Mouse (Mus musculus) CH12.LX (cell line): ENCODE measurements around the gene Tnk1. TPM values are rescaled to one million over a fixed set of nuclear protein-coding genes. Genes with fewer than 3 reads are reported as not detected.

ENCODE experiments used
- DNase-seq: peaks from one replicate; pipeline ENCODE4 v3.0.0-alpha.2; 2013; ENCODE audit errors: extremely low read depth
- H3K27ac ChIP-seq: 2 replicates; pipeline ENCODE4 v1.5.1; 2012; ENCODE audit warnings: low read depth, mild to moderate bottlenecking, control low read depth, moderate library complexity; ENCODE audit not compliant: insufficient read depth
- H3K27me3 ChIP-seq: replicated peaks from 2 replicates; pipeline ENCODE3; 2012; ENCODE audit warnings: inconsistent platforms
- H3K36me3 ChIP-seq, 2 experiments: replicated peaks in 1 of 2; 2 replicates each; pipeline versions ENCODE3 to v1.6.1; 2012; ENCODE audit warnings: inconsistent platforms in 1 of 2, low read length in 1 of 2, mild to moderate bottlenecking in 1 of 2, mixed read lengths in 1 of 2, moderate library complexity in 1 of 2; ENCODE audit not compliant: control insufficient read depth in 1 of 2, insufficient read depth in 1 of 2
- H3K4me1 ChIP-seq, 2 experiments: 2 replicates each; pipeline ENCODE4 v1.6.1; 2012; ENCODE audit warnings: inconsistent platforms in 1 of 2, moderate library complexity in 1 of 2; ENCODE audit not compliant: insufficient read depth in 2 of 2, control insufficient read depth in 1 of 2
- H3K4me2 ChIP-seq: 2 replicates; pipeline ENCODE4 v1.6.1; 2012; ENCODE audit warnings: low read depth, mild to moderate bottlenecking, control low read depth; ENCODE audit not compliant: poor library complexity, insufficient read depth, severe bottlenecking
- H3K4me3 ChIP-seq, 3 experiments: fragments of 150-350 bp in 1 of 3; sonication (generic) in 1 of 3; replicated peaks in 1 of 3; 2 replicates each; pipeline versions ENCODE3 to v1.5.1; 2011 to 2012; ENCODE audit warnings: low read depth in 2 of 3, low read length in 2 of 3, mild to moderate bottlenecking in 2 of 3, moderate library complexity in 2 of 3, control low read depth in 1 of 3, improper control_type of control experiment in 1 of 3, inconsistent platforms in 1 of 3, mixed read lengths in 1 of 3; ENCODE audit not compliant: poor library complexity in 1 of 3
- H3K79me2 ChIP-seq: replicated peaks from 2 replicates; pipeline ENCODE4 v1.6.1; 2012; ENCODE audit warnings: mild to moderate bottlenecking, moderate library complexity; ENCODE audit not compliant: control insufficient read depth, poor library complexity, insufficient read depth, severe bottlenecking; ENCODE audit errors: extremely low read depth
- H3K9ac ChIP-seq: 2 replicates; pipeline ENCODE4 v1.6.1; 2012; ENCODE audit warnings: low read depth, mild to moderate bottlenecking, control low read depth, moderate library complexity; ENCODE audit not compliant: insufficient read depth
- H3K9me3 ChIP-seq: replicated peaks from 2 replicates; pipeline ENCODE3; 2012; ENCODE audit warnings: low read length, inconsistent platforms, mixed read lengths
- CHD2 ChIP-seq: IDR thresholded peaks from 2 replicates; pipeline ENCODE4 v1.6.1; 2011; ENCODE audit warnings: low read length, improper control_type of control experiment
- ELF1 ChIP-seq: IDR thresholded peaks from 2 replicates; pipeline ENCODE4 v1.6.1; 2014; ENCODE audit warnings: low read depth, mild to moderate bottlenecking, inconsistent platforms, low read length, improper control_type of control experiment
- EP300 ChIP-seq: IDR thresholded peaks from 2 replicates; pipeline ENCODE4 v1.6.1; 2011; ENCODE audit warnings: low read length, improper control_type of control experiment
- HCFC1 ChIP-seq: IDR thresholded peaks from 2 replicates; pipeline ENCODE4 v1.6.1; 2012; ENCODE audit warnings: low read depth, mild to moderate bottlenecking, inconsistent platforms, low read length, improper control_type of control experiment
- IRF4 ChIP-seq: IDR thresholded peaks from 2 replicates; pipeline ENCODE4 v1.6.1; 2014; ENCODE audit warnings: low read depth, mild to moderate bottlenecking, inconsistent platforms, low read length, improper control_type of control experiment
- JUND ChIP-seq: conservative IDR thresholded peaks from 2 replicates; pipeline ENCODE4 v1.6.1; 2011; ENCODE audit warnings: low read depth, low read length, improper control_type of control experiment
- KAT2A ChIP-seq: IDR thresholded peaks from 2 replicates; pipeline ENCODE4 v1.6.1; 2012; ENCODE audit warnings: low read length, improper control_type of control experiment, inconsistent platforms; ENCODE audit not compliant: insufficient replicate concordance
- MAX ChIP-seq: IDR thresholded peaks from 2 replicates; pipeline ENCODE4 v1.6.1; 2011; ENCODE audit warnings: low read length, improper control_type of control experiment
- MAZ ChIP-seq: IDR thresholded peaks from 2 replicates; pipeline ENCODE4 v1.6.1; 2012; ENCODE audit warnings: low read depth, mild to moderate bottlenecking, inconsistent platforms, low read length, improper control_type of control experiment, moderate library complexity
- MEF2A ChIP-seq: IDR thresholded peaks from 2 replicates; pipeline ENCODE4 v1.6.1; 2014; ENCODE audit warnings: low read depth, mild to moderate bottlenecking, inconsistent platforms, low read length, improper control_type of control experiment, borderline replicate concordance
- NELFE ChIP-seq: IDR thresholded peaks from 2 replicates; pipeline ENCODE4 v1.6.1; 2011; ENCODE audit warnings: low read depth, low read length, improper control_type of control experiment
- NRF1 ChIP-seq: IDR thresholded peaks from 2 replicates; pipeline ENCODE4 v1.6.1; 2014; ENCODE audit warnings: low read depth, mild to moderate bottlenecking, inconsistent platforms, low read length, improper control_type of control experiment, moderate library complexity
- PAX5 ChIP-seq: IDR thresholded peaks from 2 replicates; pipeline ENCODE4 v1.6.1; 2012; ENCODE audit warnings: low read length, inconsistent platforms, mixed read lengths
- RAD21 ChIP-seq: IDR thresholded peaks from 2 replicates; pipeline ENCODE4 v1.6.1; 2011; ENCODE audit warnings: low read depth, mild to moderate bottlenecking, low read length, improper control_type of control experiment, moderate library complexity
- SMC3 ChIP-seq: IDR thresholded peaks from 2 replicates; pipeline ENCODE4 v1.6.1; 2011; ENCODE audit warnings: low read depth, low read length, improper control_type of control experiment
- TBP ChIP-seq: conservative IDR thresholded peaks from 2 replicates; pipeline ENCODE4 v1.6.1; 2011; ENCODE audit warnings: low read depth, low read length, improper control_type of control experiment
- USF1 ChIP-seq: IDR thresholded peaks from 2 replicates; pipeline ENCODE4 v1.6.1; 2014; ENCODE audit warnings: low read depth, mild to moderate bottlenecking, inconsistent platforms, low read length, improper control_type of control experiment
- ZKSCAN1 ChIP-seq: IDR thresholded peaks from 2 replicates; pipeline ENCODE4 v1.6.1; 2012; ENCODE audit warnings: low read depth, inconsistent platforms, low read length, improper control_type of control experiment, borderline replicate concordance
- ZMIZ1 ChIP-seq: IDR thresholded peaks from 2 replicates; pipeline ENCODE4 v1.6.1; 2012; ENCODE audit warnings: low read depth, mild to moderate bottlenecking, inconsistent platforms, low read length, improper control_type of control experiment
- ZNF384 ChIP-seq: IDR thresholded peaks from 2 replicates; pipeline ENCODE4 v1.6.1; 2012; ENCODE audit warnings: low read depth, low read length, improper control_type of control experiment, inconsistent platforms
- dilution Hi-C: fragments of 300-500 bp; cut with MboI; formaldehyde crosslinking; loops from 2 replicates; pipeline ENCODE4 v1.14.3; 2020; ENCODE audit warnings: low sequenced_read_pairs; ENCODE audit not compliant: extremely low pct_unique_long_range_greater_than_20kb, extremely low pct_ligation_motif_present
- in situ Hi-C: fragments of 300-500 bp; cut with MboI; formaldehyde crosslinking; loops from 3 replicates; pipeline ENCODE4 v1.14.3; 2019; ENCODE audit warnings: low sequenced_read_pairs, low pct_ligation_motif_present, low pct_unique_long_range_greater_than_20kb, mixed read lengths
- polyA plus RNA-seq: library from polyadenylated mRNA; unstranded; fragments of >175 nt; gene quantifications from 2 replicates; pipeline ENCODE4 v1.2.1, GENCODE M21; 2012; ENCODE audit warnings: low read depth; ENCODE audit not compliant: insufficient read length
- total RNA-seq, 2 experiments: library from RNA; depleted of rRNA; stranded (reverse); fragments of 300-350 nt in 1 of 2; fragments of >200 nt in 1 of 2; gene quantifications; 2 replicates each; pipeline ENCODE4 v1.2.3; 2012 to 2014

Gene Tnk1
- total and polyA plus RNA-seq, 3 experiments, result 0.13 to 0.30 TPM; not detected in 1

DNA sequence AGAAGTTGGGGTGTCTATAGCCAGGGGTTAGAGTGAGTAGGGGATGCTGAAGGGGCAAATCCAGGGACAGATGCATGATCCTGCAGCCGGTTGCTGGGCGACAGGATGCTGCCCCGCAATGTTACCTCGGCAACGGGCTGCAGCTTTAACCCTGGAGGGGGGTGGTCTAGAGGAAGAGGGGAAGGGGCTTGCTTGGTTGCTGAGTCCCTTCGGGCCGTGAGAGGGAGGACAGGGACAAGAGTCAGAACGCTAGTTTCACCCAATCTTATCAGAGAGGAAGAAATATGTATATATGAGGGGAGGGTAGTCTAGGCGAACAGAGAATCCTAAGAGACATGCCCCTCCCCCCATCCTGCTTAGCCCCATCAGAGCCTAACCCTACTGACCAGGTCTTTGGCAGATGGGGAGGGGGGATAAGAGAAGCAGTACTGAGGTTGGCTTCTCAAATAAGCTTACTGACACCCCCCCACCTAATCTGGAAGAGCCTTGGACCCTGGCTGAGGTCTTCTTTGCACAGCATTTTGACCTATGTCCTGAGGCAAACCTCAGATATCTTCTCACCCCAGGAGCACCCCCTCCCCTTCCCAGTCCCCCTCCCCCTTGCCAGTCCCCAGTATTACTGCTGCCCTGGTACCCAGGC is 23.1 kb downstream of the Tnk1 start:
- H3K4me2 ChIP-seq, result no peak overlapping the region
- in situ Hi-C loops (no loop called here), dilution Hi-C loops (no loop called here)
- H3K36me3 ChIP-seq, result peaks cover 3 to 9% of the 10 kb centered on the region in 2 experiments
- no peak for TF ChIP-seq ZKSCAN1
- TF ChIP-seq IRF4, result no peak
- TF ChIP-seq USF1, result no peak
- no peak for TF ChIP-seq MAX
- DNase-seq, result no peak
- H3K27me3 ChIP-seq, result peaks cover 49% of the 10 kb centered on the region
- H3K9ac ChIP-seq, result no peak overlapping the region
- H3K27ac ChIP-seq, result no peak overlapping the region
- no peaks in the 10 kb centered on the region for H3K79me2 ChIP-seq
- H3K4me1 ChIP-seq, result peaks cover 10 to 18% of the 10 kb centered on the region in 2 experiments
- no peak overlapping the region for H3K4me3 ChIP-seq
- H3K9me3 ChIP-seq, result no peaks in the 10 kb centered on the region

DNA sequence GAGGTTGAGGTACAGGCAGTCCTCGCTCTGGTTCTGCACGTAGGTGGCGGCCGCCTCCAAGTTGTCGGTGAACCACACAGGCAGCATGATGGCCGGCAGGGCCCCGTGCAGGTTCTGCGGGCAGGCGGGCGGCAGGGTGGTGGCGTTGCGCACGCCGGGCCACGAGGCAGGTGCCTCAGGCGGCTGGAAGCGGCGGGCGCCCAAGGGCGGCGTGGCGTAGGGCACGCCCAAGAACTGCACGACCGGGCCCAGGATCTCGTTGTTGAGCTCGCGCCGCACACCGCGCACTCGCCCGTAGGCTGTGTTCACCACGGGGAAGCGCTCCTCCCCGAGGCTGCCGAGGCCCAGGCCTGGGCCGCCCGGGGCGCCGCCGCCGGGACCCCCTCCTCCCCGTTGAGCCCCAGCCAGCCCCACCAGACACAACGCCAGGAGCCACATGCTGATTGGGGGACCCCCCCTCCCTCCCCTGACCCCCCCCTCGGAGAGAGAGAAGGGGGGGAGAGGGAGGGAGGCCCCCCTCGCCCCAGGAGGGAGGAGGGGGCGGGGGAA is 24.5 kb downstream of the Tnk1 start:
- in situ Hi-C loops (no loop called here), dilution Hi-C loops (no loop called here)
- TF ChIP-seq PAX5, result no peak
- no peak for TF ChIP-seq TBP
- no peak for TF ChIP-seq KAT2A
- no peak for TF ChIP-seq IRF4
- no peak for TF ChIP-seq RAD21
- no peak for TF ChIP-seq NELFE
- no peak for TF ChIP-seq SMC3
- no peak for TF ChIP-seq HCFC1
- TF ChIP-seq NRF1, result no peak
- TF ChIP-seq EP300, result no peak
- no peaks in the 10 kb centered on the region for H3K79me2 ChIP-seq
- no peaks in the 10 kb centered on the region for H3K9me3 ChIP-seq
- H3K27ac ChIP-seq, result no peak overlapping the region
- H3K4me3 ChIP-seq, result no peak overlapping the region
- peaks cover 10 to 12% of the 10 kb centered on the region in 2 experiments for H3K4me1 ChIP-seq
- peaks cover 0 to 2% of the 10 kb centered on the region in 2 experiments for H3K36me3 ChIP-seq
- no peak overlapping the region for H3K9ac ChIP-seq
- no peak overlapping the region for H3K4me2 ChIP-seq
- no peak for DNase-seq
- peaks cover 52% of the 10 kb centered on the region for H3K27me3 ChIP-seq

DNA sequence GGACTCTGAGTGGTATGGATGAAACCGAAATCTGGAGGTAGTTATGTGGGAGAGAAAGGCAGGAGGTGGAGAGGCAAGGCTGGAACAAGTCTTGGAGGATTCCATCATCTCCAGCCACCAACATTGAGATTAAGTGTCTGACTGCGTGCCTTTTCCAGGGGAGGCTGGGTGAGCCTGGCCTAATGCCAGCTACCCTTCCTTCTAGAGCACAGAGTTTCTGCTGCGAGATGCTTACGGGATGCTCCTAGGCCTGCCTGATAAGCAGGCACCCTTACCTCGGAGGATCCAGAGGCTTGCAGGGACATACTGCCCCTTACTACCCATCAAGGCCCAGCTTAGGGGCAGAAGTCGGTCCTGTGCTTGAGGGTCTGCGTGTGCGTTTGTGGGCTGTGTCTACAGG is 25.0 kb downstream of the Tnk1 start:
- Histone ChIP-seq H3K36me3 (peaks cover 0 to 2% of the 10 kb centered on the region in 2 experiments), H3K4me1 (peaks cover 10% of the 10 kb centered on the region in 2 experiments), H3K4me2 (no peak overlapping the region), H3K9me3 (no peaks in the 10 kb centered on the region), H3K9ac (no peak overlapping the region), H3K27me3 (peaks cover 57% of the 10 kb centered on the region), H3K4me3 (no peak overlapping the region), H3K79me2 (no peaks in the 10 kb centered on the region), H3K27ac (no peak overlapping the region)
- no peak for DNase-seq
- TF ChIP-seq ELF1 (no peak), MAZ (no peak), ZMIZ1 (no peak), MEF2A (no peak), ZNF384 (no peak), CHD2 (no peak), JUND (no peak), KAT2A (no peak)
- in situ Hi-C loops (no loop called here), dilution Hi-C loops (no loop called here)
